Mouse (Mus musculus) lung, embryonic 15.5 days (tissue): Measurements from ENCODE around the gene Srsf9. TPM values are rescaled to one million over a fixed set of nuclear protein-coding genes. Genes with fewer than 3 reads are reported as not detected.
A peak's percentile ranks its signal among the peaks of the same experiment; 100 is the strongest.
"Not testable (repeated sequence)": the region's sequence is repeated elsewhere in the genome, so short reads cannot be mapped to it uniquely, and the experiment has no call there.

ENCODE experiments used
- ATAC-seq: fragments of 200-750 bp; cut with Nextera tagmentation; 2 replicates; pipeline ENCODE4 v1.8.0; 2017; ENCODE audit warnings: moderate number of reproducible peaks, borderline replicate concordance; ENCODE audit not compliant: low FRiP score, low TSS enrichment; ENCODE audit errors: extremely low read depth
- H3K27ac ChIP-seq: fragments of 300-500 bp; sonication (generic); 2 replicates; pipeline ENCODE4 v1.5.1; 2015; ENCODE audit warnings: moderate library complexity, mild to moderate bottlenecking, inconsistent platforms
- H3K27me3 ChIP-seq: fragments of 300-500 bp; sonication (generic); 2 replicates; pipeline ENCODE4 v1.6.1; 2015; ENCODE audit warnings: inconsistent platforms
- H3K36me3 ChIP-seq: fragments of 300-500 bp; sonication (generic); 2 replicates; pipeline ENCODE4 v1.6.1; 2015; ENCODE audit warnings: inconsistent platforms
- H3K4me1 ChIP-seq: fragments of 300-500 bp; sonication (generic); 2 replicates; pipeline ENCODE4 v1.6.1; 2015; ENCODE audit warnings: inconsistent platforms
- H3K4me2 ChIP-seq: fragments of 300-500 bp; sonication (generic); 2 replicates; pipeline ENCODE4 v1.6.1; 2015; ENCODE audit warnings: inconsistent platforms, mild to moderate bottlenecking, moderate library complexity
- H3K4me3 ChIP-seq: fragments of 300-500 bp; sonication (generic); 2 replicates; pipeline ENCODE4 v1.5.1; 2015; ENCODE audit warnings: mild to moderate bottlenecking, inconsistent platforms
- H3K9ac ChIP-seq: fragments of 300-500 bp; sonication (generic); 2 replicates; pipeline ENCODE4 v1.6.1; 2015; ENCODE audit warnings: inconsistent platforms
- H3K9me3 ChIP-seq: fragments of 300-500 bp; sonication (generic); 2 replicates; pipeline ENCODE4 v1.6.1; 2016; ENCODE audit warnings: inconsistent platforms
- WGBS: fragments of 180-500 bp; shearing (Covaris S2); methylation state at CpG from one replicate; pipeline ENCODE4 v1.1.7; 2015; 5-methylcytosine and 5-hydroxymethylcytosine counted together
- polyA plus RNA-seq: library from polyadenylated mRNA; unstranded; fragments of >200 nt; fragmentation: Nextera tagmentation; extraction: Ambion mirVana; gene quantifications from 2 replicates; pipeline ENCODE4 v1.2.1, GENCODE M21; 2015

The Srsf9 gene
- polyA plus RNA-seq, 1 experiment from 2014 or later, result 262 TPM

DNA sequence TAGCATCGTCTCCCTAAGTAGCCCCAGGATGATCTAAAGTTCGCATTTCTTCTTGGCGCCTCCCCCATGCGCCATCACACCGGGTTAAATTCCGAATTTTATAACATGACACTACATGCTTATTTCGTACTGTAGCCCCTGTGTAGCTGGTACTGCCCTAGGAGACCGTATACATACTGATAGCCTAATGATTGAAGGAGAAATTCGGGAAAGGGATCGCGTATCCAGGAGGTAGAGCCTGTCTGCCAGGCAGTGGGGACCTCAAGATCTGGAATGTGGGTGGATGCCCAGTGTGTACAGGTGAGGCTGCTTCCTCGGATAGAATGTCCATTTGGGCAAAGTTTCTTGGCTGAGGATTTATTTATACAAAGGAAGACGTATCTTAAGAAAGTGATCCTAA is 25.4 kb upstream of the Srsf9 start:
- Histone ChIP-seq H3K4me3 (peak overlapping the region; percentile 93), H3K27me3 (no peaks in the 10 kb centered on the region), H3K4me2 (peak overlapping the region; percentile 83), H3K36me3 (peaks cover 24% of the 10 kb centered on the region), H3K9me3 (no peaks in the 10 kb centered on the region), H3K27ac (peak overlapping the region; percentile 67), H3K4me1 (peaks cover 28% of the 10 kb centered on the region), H3K9ac (peak overlapping the region; percentile 52)
- WGBS, result 16% methylated on average over 13 of the region's 13 CpGs
- ATAC-seq, result no peak

DNA sequence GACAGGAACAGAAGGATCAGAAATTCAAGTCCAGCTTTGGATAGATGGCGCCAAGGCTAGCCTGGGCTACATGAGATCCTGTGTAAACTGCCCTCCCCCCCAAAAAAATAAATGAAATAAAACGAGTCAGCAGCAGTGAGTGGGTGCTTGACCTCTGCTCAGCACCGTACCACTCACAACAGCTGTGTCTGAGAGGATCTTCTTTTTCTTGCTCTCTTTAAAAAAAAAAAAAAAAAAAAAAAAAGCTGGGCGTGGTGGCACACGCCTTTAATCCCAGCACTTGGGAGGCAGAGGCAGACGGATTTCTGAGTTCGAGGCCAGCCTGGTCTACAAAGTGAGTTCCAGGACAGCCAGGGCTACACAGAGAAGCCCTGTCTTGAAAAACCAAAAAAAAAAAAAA is 24.8 kb upstream of the Srsf9 start:
- not testable (repeated sequence) for H3K9ac ChIP-seq, H3K27ac ChIP-seq, H3K27me3 ChIP-seq, H3K9me3 ChIP-seq, ATAC-seq
- Histone ChIP-seq H3K36me3 (peaks cover 18% of the 10 kb centered on the region), H3K4me1 (peaks cover 28% of the 10 kb centered on the region), H3K4me2 (peak overlapping the region; percentile 83), H3K4me3 (peak overlapping the region; percentile 93; the same call in 1 of the 2 replicates)
- WGBS, result 76% methylated on average over 6 of the region's 7 CpGs

DNA sequence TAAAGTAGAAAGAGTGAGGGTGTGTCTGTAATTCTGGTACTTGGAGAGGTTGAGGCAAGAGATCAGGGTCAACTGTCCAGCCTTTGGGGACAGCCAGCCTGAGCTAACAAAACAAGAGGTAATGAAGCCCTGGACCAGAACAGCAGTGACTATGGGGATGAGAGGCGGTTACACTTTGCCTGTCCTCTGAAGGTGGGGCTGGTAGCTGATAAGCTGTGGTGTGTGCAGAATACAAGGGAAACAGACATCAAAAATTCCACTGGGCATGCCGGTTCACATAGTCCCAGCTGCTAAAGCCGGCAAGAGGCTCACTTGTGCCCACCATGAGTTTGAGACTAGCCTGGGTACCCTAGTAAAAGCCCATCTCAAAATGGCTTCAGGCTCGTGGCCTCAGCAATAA is 14.6 kb upstream of the Srsf9 start:
- no peaks in the 10 kb centered on the region for H3K36me3 ChIP-seq
- H3K4me1 ChIP-seq, result peaks cover 26% of the 10 kb centered on the region
- no peaks in the 10 kb centered on the region for H3K27me3 ChIP-seq
- no peak overlapping the region for H3K4me2 ChIP-seq
- H3K27ac ChIP-seq, result no peak overlapping the region
- no peak for ATAC-seq
- no peak overlapping the region for H3K4me3 ChIP-seq
- WGBS, result 77% methylated on average over 4 of the region's 4 CpGs
- no peaks in the 10 kb centered on the region for H3K9me3 ChIP-seq
- H3K9ac ChIP-seq, result no peak overlapping the region

DNA sequence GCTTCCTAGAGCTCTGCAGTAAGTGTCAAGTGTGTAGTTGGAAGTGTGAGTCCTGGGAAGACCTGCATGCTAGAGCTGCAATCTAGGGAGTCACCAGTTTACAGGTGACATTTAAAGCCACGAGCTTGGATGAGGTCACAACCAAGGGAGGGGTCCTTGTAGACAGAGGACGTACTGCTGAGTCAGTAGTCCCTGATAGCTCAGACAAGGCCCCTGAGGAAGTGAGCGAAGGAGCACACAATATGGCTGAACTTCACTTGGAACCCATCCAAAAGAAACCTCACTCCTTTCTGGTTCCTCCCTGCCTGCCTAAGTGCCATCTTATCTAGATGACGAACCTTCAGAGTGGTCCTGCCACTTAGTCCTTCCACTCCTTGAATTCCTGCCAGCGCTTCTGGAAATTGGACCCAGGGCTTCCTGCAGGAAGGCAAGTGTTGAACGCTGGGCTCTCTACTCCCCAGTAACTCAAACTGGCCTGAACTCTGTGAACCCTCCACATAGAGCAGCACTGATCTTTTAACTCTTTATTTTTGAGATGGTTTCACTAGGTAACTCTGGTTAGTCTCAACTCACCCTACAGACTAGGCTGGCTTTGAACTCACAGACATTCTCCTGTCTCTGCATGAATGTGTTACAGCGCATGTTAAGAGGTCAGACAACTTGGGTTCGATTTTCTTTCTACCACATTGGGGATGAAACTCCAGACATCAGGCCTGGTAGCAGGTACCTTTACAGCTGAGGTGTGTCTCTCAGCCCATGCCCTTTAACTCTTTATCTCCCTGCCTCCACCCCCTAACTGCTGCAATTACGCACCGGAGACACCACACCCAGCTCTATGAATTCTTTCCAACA is 13.9 kb upstream of the Srsf9 start:
- ATAC-seq, result peak; percentile 36; the same call in 1 of the 2 replicates
- H3K4me1 ChIP-seq, result peaks cover 33% of the 10 kb centered on the region
- no peaks in the 10 kb centered on the region for H3K9me3 ChIP-seq
- 48% methylated on average over 10 of the region's 10 CpGs for WGBS
- no peaks in the 10 kb centered on the region for H3K27me3 ChIP-seq
- no peak overlapping the region for H3K27ac ChIP-seq
- H3K9ac ChIP-seq, result no peak overlapping the region
- H3K4me2 ChIP-seq, result no peak overlapping the region
- no peaks in the 10 kb centered on the region for H3K36me3 ChIP-seq
- no peak overlapping the region for H3K4me3 ChIP-seq

GRCm38 (mm10) chr5:115313668-115313943 is 13.4 kb upstream of the Srsf9 start:
- H3K4me1 ChIP-seq, result peaks cover 39% of the 10 kb centered on the region
- no peak overlapping the region for H3K4me3 ChIP-seq
- H3K9ac ChIP-seq, result no peak overlapping the region
- no peak overlapping the region for H3K4me2 ChIP-seq
- H3K9me3 ChIP-seq, result no peaks in the 10 kb centered on the region
- ATAC-seq, result no peak
- no peak overlapping the region for H3K27ac ChIP-seq
- no peaks in the 10 kb centered on the region for H3K27me3 ChIP-seq
- no peaks in the 10 kb centered on the region for H3K36me3 ChIP-seq
- WGBS, result 42% methylated on average over 5 of the region's 5 CpGs

DNA sequence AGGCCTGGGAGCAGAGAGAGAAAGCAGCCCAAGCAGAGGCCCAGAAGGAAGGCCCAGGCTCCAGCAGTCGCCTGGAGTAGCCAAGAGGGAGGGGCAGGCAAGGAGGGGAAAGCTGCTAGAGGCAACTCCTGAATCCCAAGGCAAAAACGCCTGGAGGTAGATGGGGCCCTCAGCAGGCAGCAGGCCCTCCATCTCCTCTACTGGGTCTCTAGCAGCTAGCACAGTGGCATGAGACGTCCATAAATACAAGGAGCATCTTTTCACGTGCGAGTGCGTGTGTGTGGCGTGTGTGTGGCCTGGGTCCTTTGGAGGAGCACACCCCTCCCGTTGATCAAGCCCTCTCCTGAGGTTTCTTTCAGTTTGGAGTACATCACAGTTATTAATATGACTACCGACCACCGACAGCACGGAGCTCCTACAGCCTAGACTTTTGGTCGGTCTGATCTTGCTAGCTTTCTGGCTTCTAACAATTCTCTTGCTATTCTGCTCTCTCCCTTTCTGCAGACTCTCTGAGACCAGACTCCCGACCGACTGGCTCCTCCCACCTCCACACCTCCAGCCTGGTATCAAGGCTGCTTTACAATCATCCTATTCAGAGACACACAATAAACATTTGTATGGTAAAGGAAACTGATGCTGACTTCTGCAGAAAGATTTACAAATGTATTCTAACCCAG is 9.9 kb upstream of the Srsf9 start:
- Histone ChIP-seq H3K9me3 (no peaks in the 10 kb centered on the region), H3K4me3 (no peak overlapping the region), H3K36me3 (no peaks in the 10 kb centered on the region), H3K4me1 (peaks cover 46% of the 10 kb centered on the region), H3K27me3 (no peaks in the 10 kb centered on the region), H3K27ac (peak overlapping the region; percentile 38; the same call in 1 of the 2 replicates), H3K4me2 (peak overlapping the region; percentile 21; the same call in 1 of the 2 replicates), H3K9ac (no peak overlapping the region)
- 13% methylated on average over 14 of the region's 14 CpGs for WGBS
- no peak for ATAC-seq

DNA sequence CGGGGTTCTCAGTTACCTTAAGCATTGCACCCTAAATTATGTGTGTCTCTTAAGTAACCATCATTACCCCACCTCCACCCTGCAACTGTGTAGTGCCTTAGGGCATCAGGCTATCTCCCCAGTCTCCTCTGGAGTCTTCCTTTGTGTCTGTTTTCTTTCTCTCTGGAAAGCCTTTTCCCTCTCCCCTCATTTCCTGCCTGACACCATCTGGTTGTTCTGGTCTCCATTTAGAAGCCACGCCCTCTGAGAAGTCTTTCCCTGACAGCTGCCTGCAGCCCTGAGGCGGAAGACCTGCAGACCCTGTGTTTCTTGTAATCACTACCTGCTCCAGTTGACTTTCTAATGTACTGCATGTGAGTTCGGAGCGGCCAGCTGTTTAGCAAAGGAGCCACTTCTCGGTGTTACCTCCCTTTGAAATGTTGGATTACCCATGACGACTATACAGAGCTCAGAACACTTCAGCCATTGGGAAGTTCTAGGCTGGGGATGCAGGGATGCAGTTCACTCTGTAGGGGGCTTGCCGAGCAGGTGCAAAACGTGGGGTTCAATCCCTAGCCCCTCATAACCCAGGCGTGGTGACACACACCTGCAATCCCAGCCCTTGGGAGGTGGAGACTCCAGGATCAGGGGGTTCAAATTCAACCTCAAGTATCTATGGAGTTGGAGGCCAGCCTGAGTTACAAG is 9.2 kb upstream of the Srsf9 start:
- Histone ChIP-seq H3K27me3 (no peaks in the 10 kb centered on the region), H3K9me3 (no peaks in the 10 kb centered on the region), H3K4me2 (peak overlapping the region; percentile 2; the same call in 1 of the 2 replicates), H3K4me3 (no peak overlapping the region), H3K9ac (no peak overlapping the region), H3K36me3 (no peaks in the 10 kb centered on the region), H3K27ac (peak overlapping the region; percentile 38; the same call in 1 of the 2 replicates), H3K4me1 (peaks cover 40% of the 10 kb centered on the region)
- 8% methylated on average over 10 of the region's 10 CpGs for WGBS
- ATAC-seq, result 0 out of 2 replicates have a peak, but pooled peaks have one; percentile 11

- under 1% methylated on average over 22 of the region's 22 CpGs for WGBS
- Histone ChIP-seq H3K27me3 (no peaks in the 10 kb centered on the region), H3K4me2 (peak overlapping the region; percentile 62), H3K4me1 (peaks cover 29% of the 10 kb centered on the region), H3K9me3 (no peaks in the 10 kb centered on the region), H3K36me3 (no peaks in the 10 kb centered on the region), H3K4me3 (peak overlapping the region; percentile 32), H3K9ac (peak overlapping the region; percentile 31; the same call in 1 of the 2 replicates), H3K27ac (peak overlapping the region; percentile 68)
- ATAC-seq, result peak; percentile 88
These were observed 7.7 kb upstream of the Srsf9 start for GRCm38 (mm10) chr5:115319004-115319940.

- H3K4me3 ChIP-seq, result peak overlapping the region; percentile 94
- peaks cover 12% of the 10 kb centered on the region for H3K36me3 ChIP-seq
- ATAC-seq, result peak; percentile 63
- 22% methylated on average over 11 of the region's 11 CpGs for WGBS
- H3K27ac ChIP-seq, result peak overlapping the region; percentile 88
- H3K27me3 ChIP-seq, result no peaks in the 10 kb centered on the region
- H3K4me2 ChIP-seq, result peak overlapping the region; percentile 77
- H3K9me3 ChIP-seq, result no peaks in the 10 kb centered on the region
- peak overlapping the region; percentile 97 for H3K9ac ChIP-seq
- H3K4me1 ChIP-seq, result peaks cover 25% of the 10 kb centered on the region
These were observed 633 bp upstream of the Srsf9 start for GRCm38 (mm10) chr5:115326256-115326831.

DNA sequence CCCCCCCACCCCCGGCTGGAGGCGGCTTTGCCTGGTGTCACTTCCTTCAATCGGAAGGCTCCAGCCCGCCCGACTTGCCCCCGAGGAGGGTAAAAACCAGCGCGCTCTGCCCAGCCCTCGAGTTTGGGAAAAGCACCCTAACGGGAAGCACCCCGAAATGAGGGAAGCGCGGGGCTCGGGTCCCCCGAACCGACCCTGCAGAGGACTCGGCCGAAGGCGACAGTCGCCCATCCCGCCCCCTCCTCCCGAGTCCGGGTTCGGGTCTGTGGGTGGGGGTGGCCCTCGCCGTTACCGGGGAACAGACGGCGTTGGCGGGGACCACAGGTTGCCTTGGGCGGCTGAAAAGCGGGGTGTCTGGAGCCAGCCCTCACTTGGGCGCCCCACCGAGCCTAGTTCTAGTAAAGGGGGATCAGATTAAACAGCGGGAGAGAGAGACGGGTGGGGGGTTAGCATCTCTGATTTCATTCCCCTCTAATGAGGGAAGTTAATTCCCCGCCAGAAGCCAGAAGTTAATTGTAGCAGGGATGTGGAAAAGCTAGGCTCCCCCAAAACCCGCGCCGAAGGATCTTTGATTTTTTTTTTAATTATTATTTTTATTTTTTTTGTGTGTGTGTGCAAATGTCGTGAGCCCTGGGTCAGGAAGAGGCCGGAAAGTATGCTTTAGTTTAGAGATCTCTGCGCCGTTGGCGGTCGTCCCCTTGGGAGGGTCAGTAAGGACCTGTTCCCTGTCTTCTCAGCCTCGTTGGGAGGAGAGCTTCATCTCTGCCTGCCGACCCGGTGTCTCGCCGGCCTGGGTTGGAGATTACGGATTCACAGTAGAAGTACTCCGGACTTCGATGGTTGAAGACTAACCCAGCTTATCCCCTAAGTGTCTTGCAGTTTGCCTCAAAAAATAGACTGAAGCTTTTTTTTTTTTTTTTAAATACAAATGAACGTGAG is 902 bp downstream of the Srsf9 start:
- H3K9ac ChIP-seq, result peak overlapping the region; percentile 97
- peaks cover 25% of the 10 kb centered on the region for H3K4me1 ChIP-seq
- 1% methylated on average over 47 of the region's 55 CpGs for WGBS
- peak overlapping the region; percentile 88 for H3K27ac ChIP-seq
- H3K9me3 ChIP-seq, result no peaks in the 10 kb centered on the region
- peak; percentile 47 for ATAC-seq
- H3K4me2 ChIP-seq, result peak overlapping the region; percentile 77
- H3K27me3 ChIP-seq, result no peaks in the 10 kb centered on the region
- H3K36me3 ChIP-seq, result peaks cover 27% of the 10 kb centered on the region
- peak overlapping the region; percentile 94 for H3K4me3 ChIP-seq
